Mouse (Mus musculus) bone marrow macrophage, adult 2 months (primary cell): ENCODE data around the gene Hif3a. TPM values are rescaled to one million over a fixed set of nuclear protein-coding genes. Genes with fewer than 3 reads are reported as not detected.

ENCODE experiments used
- H3K27ac ChIP-seq: 2 replicates; pipeline ENCODE4 v1.5.1; 2012; ENCODE audit warnings: low read depth, low read length; ENCODE audit not compliant: insufficient read depth
- H3K4me1 ChIP-seq: 2 replicates; pipeline ENCODE4 v1.6.1; 2012; ENCODE audit warnings: low read length; ENCODE audit not compliant: control insufficient read depth, insufficient read depth
- H3K4me3 ChIP-seq: 2 replicates; pipeline ENCODE4 v1.5.1; 2012; ENCODE audit warnings: mild to moderate bottlenecking, low read length, moderate library complexity; ENCODE audit not compliant: insufficient read depth
- CTCF ChIP-seq: IDR thresholded peaks from 2 replicates; pipeline ENCODE4 v1.5.1; 2012; ENCODE audit warnings: low read depth, mild to moderate bottlenecking, low read length, moderate library complexity
- POLR2A ChIP-seq: IDR thresholded peaks from 2 replicates; pipeline ENCODE4 v1.6.1; 2012; ENCODE audit warnings: mild to moderate bottlenecking, low read depth, low read length, borderline replicate concordance
- polyA plus RNA-seq: library from polyadenylated mRNA; stranded (reverse); fragments of >200 nt; gene quantifications from 2 replicates; pipeline ENCODE4 v1.2.4, GENCODE M21; 2012; ENCODE audit not compliant: missing spikeins, insufficient read depth, insufficient read length

Hif3a gene
- polyA plus RNA-seq, 1 experiment: not detected

DNA sequence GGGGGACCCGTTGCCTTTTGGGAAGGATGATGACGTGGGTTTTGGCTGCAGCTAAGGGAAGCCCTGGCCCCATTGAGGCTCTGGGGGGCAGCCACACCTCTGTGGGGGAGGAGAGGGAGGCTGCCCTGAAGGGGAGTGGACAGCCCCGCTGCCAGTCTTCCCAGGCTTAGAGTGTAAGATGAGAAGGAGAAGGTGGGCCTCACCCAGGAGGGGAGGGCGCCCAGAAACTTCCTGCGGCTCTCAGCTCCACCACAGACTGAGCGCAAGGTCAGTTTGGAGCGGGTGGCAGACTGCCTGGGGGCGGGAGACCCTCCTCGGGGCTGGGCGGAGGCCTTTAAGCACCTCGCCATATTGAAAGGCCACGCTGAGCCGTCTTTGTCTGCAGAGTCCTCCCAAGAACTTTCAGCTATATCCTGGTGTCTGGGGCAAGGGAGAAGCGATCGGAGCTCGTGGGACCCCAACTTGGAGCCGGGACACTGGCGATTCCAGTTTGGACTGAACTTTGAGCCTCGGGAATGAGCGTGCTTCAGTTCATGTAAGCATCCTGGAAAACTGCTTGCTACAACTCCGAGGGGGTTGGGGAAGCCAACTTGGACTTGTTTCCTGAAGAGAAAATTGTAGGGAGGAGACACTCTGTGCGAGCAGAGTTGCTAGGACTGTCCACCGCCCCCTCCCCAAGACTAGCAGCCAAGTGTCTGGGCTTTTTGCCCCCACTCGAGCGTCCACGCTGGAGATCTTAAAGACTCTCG is 68.4 kb downstream of the Hif3a start:
- Histone ChIP-seq H3K4me1 (no peaks in the 10 kb centered on the region), H3K4me3 (no peak overlapping the region), H3K27ac (no peak overlapping the region)

DNA sequence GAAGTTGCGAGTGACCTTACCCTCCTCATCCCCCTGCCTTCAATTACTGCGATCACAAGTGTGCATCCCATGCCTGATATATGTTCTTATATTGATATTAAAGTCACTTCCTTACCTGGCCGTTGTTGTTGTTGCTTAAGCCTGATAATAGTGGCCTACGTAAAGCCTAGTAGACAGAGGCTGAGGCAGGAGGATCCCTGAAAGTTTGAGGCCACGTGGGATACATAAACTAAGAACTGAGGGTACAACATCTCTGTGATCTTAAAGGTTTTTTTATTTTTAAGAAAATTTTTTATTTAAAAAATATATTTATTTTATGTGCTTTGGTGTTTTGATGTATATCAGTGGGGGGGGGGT is 69.8 kb downstream of the Hif3a start, which contains the start of gene Ccdc8:
Ccdc8 (plus strand) TSS at position 258 of the 357 bp plus-strand sequence.
- Histone ChIP-seq H3K4me1 (no peaks in the 10 kb centered on the region), H3K4me3 (no peak within 1 kb of the TSS), H3K27ac (no peak within 1 kb of the TSS)
- TF ChIP-seq POLR2A (no peak), CTCF (no peak)

More for the DNA sequence above, 68.4 kb downstream of the Hif3a start:
- TF ChIP-seq CTCF: no peak
- TF ChIP-seq POLR2A: no peak

DNA sequence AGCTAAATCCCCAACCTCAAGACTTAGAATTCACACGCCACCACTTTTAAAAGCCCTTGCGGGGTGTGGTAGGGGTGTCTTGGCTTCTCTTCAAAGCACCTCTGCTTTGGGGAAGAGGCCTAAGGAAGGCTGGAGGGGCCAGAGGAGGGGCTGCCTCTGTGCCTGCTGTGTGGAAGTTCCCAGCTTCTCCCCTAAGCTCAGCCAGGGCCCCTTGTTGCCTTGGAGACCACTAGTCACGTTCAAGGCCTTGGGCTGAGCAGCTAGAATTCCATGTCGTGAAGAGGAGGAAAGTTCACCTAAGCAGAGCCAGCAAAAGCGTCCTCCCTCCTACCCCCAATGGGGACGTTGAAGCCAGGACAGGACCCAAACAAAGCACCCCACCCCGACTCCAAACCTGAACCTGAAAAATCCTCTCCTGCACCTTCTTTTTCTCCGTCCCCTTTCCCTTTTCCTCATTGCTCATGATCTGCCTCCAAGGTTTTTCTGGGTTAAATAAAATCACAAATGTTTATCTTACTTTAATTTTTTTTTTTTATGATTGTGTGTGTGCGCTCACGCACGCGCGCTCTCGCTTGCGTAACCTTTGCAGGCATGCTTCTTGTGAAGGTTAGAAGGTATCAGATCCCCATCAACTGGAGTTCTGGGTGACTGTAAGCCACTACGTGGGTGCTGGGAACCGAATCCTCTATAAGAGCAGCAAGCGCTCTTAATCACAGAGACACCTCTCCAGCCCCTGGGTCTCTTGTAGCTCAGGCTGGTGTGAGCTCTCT is 70.4 kb downstream of the Hif3a start:
- TF ChIP-seq CTCF: no peak
- no peak for TF ChIP-seq POLR2A
- no peak overlapping the region for H3K4me3 ChIP-seq
- H3K27ac ChIP-seq: no peak overlapping the region
- H3K4me1 ChIP-seq: no peaks in the 10 kb centered on the region

DNA sequence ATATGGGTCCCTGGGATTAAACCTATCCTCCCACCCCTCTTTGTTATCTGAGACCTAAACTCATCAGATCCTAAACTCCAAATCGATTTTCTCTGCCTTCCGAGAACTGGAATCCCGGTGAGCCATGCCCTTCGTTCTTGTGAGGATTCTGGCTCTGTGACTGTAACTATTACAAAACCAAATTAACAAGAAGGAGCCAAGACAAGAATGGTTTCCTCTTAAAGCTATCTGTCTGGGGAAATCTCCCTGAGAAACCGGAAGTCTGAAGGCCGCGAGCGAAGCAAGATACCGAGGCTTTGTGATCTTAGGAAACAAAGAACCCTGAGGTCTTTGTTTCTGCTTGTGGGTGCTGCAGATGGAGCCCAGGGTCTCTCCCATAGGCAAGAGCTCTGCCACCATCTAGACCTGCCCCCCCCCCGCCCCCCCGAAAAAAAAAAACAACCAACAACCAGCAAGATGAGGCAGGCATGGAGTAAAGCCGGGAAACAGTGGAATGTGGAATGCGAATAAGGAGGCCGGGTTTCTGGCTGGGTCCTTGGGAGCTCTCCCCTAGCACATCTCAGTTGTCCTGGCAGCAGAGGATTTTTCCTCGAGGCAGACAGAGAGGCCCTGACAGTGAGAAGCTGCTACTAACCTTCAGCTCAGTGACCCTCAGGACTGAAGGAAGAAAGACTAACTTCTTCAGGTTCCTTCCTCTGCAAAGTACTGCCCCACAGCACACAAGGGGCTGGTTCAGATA is 72.1 kb downstream of the Hif3a start:
- Histone ChIP-seq H3K4me1 (no peaks in the 10 kb centered on the region), H3K4me3 (no peak overlapping the region), H3K27ac (no peak overlapping the region)
- TF ChIP-seq CTCF: no peak
- no peak for TF ChIP-seq POLR2A

DNA sequence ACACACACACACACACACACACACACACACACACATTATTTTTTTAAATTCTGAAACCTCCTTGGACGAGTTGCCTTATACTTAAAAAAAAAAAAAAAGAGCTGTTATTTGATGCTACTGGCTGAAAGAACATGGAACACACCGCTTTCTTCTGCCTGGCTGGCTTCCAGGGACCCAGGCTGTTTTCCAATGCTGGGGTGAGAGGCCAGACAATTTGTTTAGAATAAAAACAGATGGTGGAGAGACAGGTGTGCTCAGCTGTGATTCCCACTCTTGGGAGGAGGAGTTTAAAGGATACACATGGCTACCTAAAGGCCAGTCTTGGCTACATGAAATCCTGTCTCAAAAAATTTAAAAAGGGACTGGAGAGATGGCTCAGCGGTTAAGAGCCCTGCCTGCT is 73.8 kb downstream of the Hif3a start:
- TF ChIP-seq CTCF (no peak), POLR2A (no peak)
- no peaks in the 10 kb centered on the region for H3K4me1 ChIP-seq
- no peak overlapping the region for H3K4me3 ChIP-seq
- no peak overlapping the region for H3K27ac ChIP-seq

DNA sequence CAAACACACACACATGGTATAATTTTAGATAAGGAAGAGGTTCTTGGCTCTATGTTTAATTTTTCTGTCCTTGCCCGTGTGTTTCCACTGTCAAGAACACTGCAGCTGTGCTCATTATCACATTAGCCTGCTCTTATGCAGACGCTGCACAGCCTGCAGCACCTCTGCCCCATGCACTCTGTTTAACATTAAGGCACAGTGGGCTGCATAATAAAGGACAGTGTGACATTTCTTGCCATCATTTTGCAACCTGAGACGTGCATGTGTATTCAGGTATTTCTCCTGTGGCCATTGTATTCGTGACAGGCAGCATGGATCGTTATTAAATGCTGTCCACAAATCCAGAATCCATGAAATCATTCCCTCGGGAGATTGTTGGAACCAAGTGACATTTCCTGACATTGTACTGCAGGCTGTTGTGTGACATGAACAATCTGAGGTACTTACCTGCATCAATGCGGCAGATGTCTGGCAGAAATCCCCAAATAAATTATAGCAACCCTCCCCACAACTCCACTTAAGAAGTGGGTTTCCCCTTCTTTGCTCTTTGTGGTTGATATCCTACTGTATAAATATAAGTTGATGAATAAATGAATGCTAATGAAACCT is 74.6 kb downstream of the Hif3a start:
- Histone ChIP-seq H3K4me1 (no peaks in the 10 kb centered on the region), H3K4me3 (no peak overlapping the region), H3K27ac (no peak overlapping the region)
- TF ChIP-seq POLR2A: no peak
- no peak for TF ChIP-seq CTCF

DNA sequence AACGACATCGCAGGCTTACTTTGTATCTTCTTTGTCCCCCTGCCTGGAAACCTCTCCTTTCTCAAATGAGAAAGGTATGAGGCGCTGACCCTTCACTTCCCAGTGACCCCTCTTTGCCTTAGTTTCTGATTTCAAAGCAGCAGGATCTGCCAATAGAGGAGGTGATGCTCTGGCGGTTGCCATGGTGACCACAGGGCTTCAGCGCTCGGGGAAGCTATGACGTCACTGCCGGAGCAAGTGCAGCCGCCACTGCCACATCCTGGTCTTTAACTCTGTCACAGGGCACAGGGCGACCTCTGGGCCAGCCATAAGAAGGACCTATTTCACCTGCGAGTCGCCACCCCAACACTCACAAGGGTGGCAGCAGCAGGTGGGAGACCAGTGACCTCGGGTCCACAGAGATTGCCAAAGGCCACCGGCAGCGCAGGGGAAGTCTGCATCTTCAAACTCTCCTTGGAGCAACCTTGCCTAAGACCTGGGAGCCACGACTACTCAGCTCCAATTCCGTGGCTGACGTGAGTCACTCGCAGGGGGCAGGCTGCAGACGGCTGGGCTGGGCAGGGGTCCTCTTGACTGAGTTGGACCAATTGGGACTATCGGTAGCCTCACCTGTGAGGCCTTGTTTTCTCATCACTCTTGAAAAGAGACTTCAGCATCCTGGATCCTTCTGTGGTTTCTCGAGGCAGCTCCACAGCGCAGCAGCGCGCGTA is 79.2 kb downstream of the Hif3a start, which contains the start of gene Gm42372:
Gm42372 (plus strand) TSS at position 228 of the 710 bp plus-strand sequence.
- H3K4me3 ChIP-seq: no peak within 1 kb of the TSS
- TF ChIP-seq CTCF (no peak), POLR2A (no peak)
- H3K27ac ChIP-seq: no peak within 1 kb of the TSS
- peaks cover 5% of the 10 kb centered on the region; the same call in 1 of the 2 replicates for H3K4me1 ChIP-seq

Other genes starting within 250 kb of the Hif3a start
- gene Strn4, start 246.5 kb downstream of the Hif3a start, polyA plus RNA-seq: 56.6 and 58.1 TPM in 2 replicates
- 21.9 and 25.1 TPM in 2 replicates for gene Fkrp, start 245.7 kb downstream of the Hif3a start, polyA plus RNA-seq
- 9.8 and 11.2 TPM in 2 replicates for gene Prkd2, start 219.5 kb downstream of the Hif3a start, polyA plus RNA-seq
- gene Dact3, start 187.1 kb downstream of the Hif3a start, polyA plus RNA-seq: 1.2 and 1.3 TPM in 2 replicates
- not detected in 2 replicates for gene Gng8, start 170.6 kb downstream of the Hif3a start, polyA plus RNA-seq
- 5.5 and 5.6 TPM in 2 replicates for gene Ptgir, start 155.9 kb downstream of the Hif3a start, polyA plus RNA-seq
- 373 and 387 TPM in 2 replicates for gene Calm3, start 138.3 kb downstream of the Hif3a start, polyA plus RNA-seq
- not detected in 2 replicates for gene Pnmal2, start 117.7 kb downstream of the Hif3a start, polyA plus RNA-seq
- not detected in 2 replicates for gene Pnmal1, start 102.7 kb downstream of the Hif3a start, polyA plus RNA-seq
- 0.16 TPM in 1 of 2 replicates, not detected in the other for gene Gm42372, start 79.3 kb downstream of the Hif3a start, polyA plus RNA-seq
- gene Ccdc8, start 69.7 kb downstream of the Hif3a start, polyA plus RNA-seq: not detected in 2 replicates
- gene Ppp5c, start 34.5 kb downstream of the Hif3a start, polyA plus RNA-seq: 70.7 and 83.1 TPM in 2 replicates
- 0.12 TPM in 1 of 2 replicates, not detected in the other for gene Psg16, start 11.6 kb upstream of the Hif3a start, polyA plus RNA-seq
- gene Ceacam3, start 87.9 kb upstream of the Hif3a start, polyA plus RNA-seq: 0.24 TPM in 1 of 2 replicates, not detected in the other
- gene Psg29, start 141.1 kb upstream of the Hif3a start, polyA plus RNA-seq: not detected in 2 replicates